Mouse (Mus musculus): ENCODE data around the gene Nup205. TPM values are rescaled to one million over a fixed set of nuclear protein-coding genes. Genes with fewer than 3 reads are reported as not detected.

Gene Nup205
- polyA plus RNA-seq, 1 experiment from 2014 or later: 27.7 TPM

- no peak overlapping the region for H3K27ac ChIP-seq
- ATAC-seq (ENCODE audit: low FRiP score): no peak
- WGBS: 79% methylated on average over 12 of the region's 12 CpGs
Measured at GRCm38 (mm10) chr6:35255017-35255416, 77.8 kb downstream of the Nup205 start.

GRCm38 (mm10) chr6:35256691-35257090, 79.5 kb downstream of the Nup205 start:
- H3K9ac ChIP-seq: no peak overlapping the region
- H3K36me3 ChIP-seq (replicated peaks; ENCODE audit: control insufficient read depth, insufficient read depth): peaks cover 7% of the 10 kb centered on the region
- no peak overlapping the region for H3K27ac ChIP-seq
- ATAC-seq (ENCODE audit: low FRiP score): no peak
- WGBS: 88% methylated on average over 7 of the region's 7 CpGs
- H3K4me2 ChIP-seq (replicated peaks): no peak overlapping the region
- no peaks in the 10 kb centered on the region for H3K27me3 ChIP-seq (ENCODE audit: control insufficient read depth, insufficient read depth, low read length)
- H3K9me3 ChIP-seq (ENCODE audit: control insufficient read depth, low read length): no peaks in the 10 kb centered on the region
- DNase-seq (ENCODE audit: low spot score): no peak
- H3K4me3 ChIP-seq (replicated peaks; ENCODE audit: low read length): no peak overlapping the region
- peaks cover 23% of the 10 kb centered on the region for H3K4me1 ChIP-seq (replicated peaks; ENCODE audit: control insufficient read depth, insufficient read depth, low read length)

More at GRCm38 (mm10) chr6:35255017-35255416, 77.8 kb downstream of the Nup205 start:
- Histone ChIP-seq H3K4me2 (replicated peaks) (peak overlapping the region; percentile 54), H3K4me3 (replicated peaks; ENCODE audit: low read length) (no peak overlapping the region), H3K27me3 (ENCODE audit: control insufficient read depth, insufficient read depth, low read length) (no peaks in the 10 kb centered on the region), H3K9me3 (ENCODE audit: control insufficient read depth, low read length) (no peaks in the 10 kb centered on the region), H3K4me1 (replicated peaks; ENCODE audit: control insufficient read depth, insufficient read depth, low read length) (peaks cover 23% of the 10 kb centered on the region), H3K9ac (no peak overlapping the region), H3K36me3 (replicated peaks; ENCODE audit: control insufficient read depth, insufficient read depth) (no peaks in the 10 kb centered on the region)
- DNase-seq (ENCODE audit: low spot score): no peak

GRCm38 (mm10) chr6:35257626-35258190, 80.5 kb downstream of the Nup205 start:
- Histone ChIP-seq H3K9me3 (ENCODE audit: control insufficient read depth, low read length) (no peaks in the 10 kb centered on the region), H3K4me1 (replicated peaks; ENCODE audit: control insufficient read depth, insufficient read depth, low read length) (peaks cover 20% of the 10 kb centered on the region), H3K36me3 (replicated peaks; ENCODE audit: control insufficient read depth, insufficient read depth) (peaks cover 13% of the 10 kb centered on the region), H3K9ac (no peak overlapping the region), H3K27me3 (ENCODE audit: control insufficient read depth, insufficient read depth, low read length) (no peaks in the 10 kb centered on the region), H3K4me3 (replicated peaks; ENCODE audit: low read length) (no peak overlapping the region), H3K27ac (no peak overlapping the region), H3K4me2 (replicated peaks) (no peak overlapping the region)
- ATAC-seq (ENCODE audit: low FRiP score) (no peak), DNase-seq (ENCODE audit: low spot score) (no peak)
- 77% methylated on average over 13 of the region's 13 CpGs for WGBS

- Histone ChIP-seq H3K27ac (no peak overlapping the region), H3K4me1 (replicated peaks; ENCODE audit: control insufficient read depth, insufficient read depth, low read length) (peaks cover 12% of the 10 kb centered on the region), H3K4me2 (replicated peaks) (no peak overlapping the region), H3K9me3 (ENCODE audit: control insufficient read depth, low read length) (no peaks in the 10 kb centered on the region), H3K9ac (no peak overlapping the region), H3K27me3 (ENCODE audit: control insufficient read depth, insufficient read depth, low read length) (no peaks in the 10 kb centered on the region), H3K4me3 (replicated peaks; ENCODE audit: low read length) (no peak overlapping the region), H3K36me3 (replicated peaks; ENCODE audit: control insufficient read depth, insufficient read depth) (peaks cover 19% of the 10 kb centered on the region)
- no peak for ATAC-seq (ENCODE audit: low FRiP score)
- 91% methylated on average over 2 of the region's 2 CpGs for WGBS
- no peak for DNase-seq (ENCODE audit: low spot score)
Measured at GRCm38 (mm10) chr6:35258922-35259321, 81.7 kb downstream of the Nup205 start.

GRCm38 (mm10) chr6:35259526-35259925, 82.3 kb downstream of the Nup205 start:
- H3K4me2 ChIP-seq (replicated peaks): no peak overlapping the region
- H3K4me3 ChIP-seq (replicated peaks; ENCODE audit: low read length): no peak overlapping the region
- peaks cover 6% of the 10 kb centered on the region for H3K4me1 ChIP-seq (replicated peaks; ENCODE audit: control insufficient read depth, insufficient read depth, low read length)
- H3K9ac ChIP-seq: no peak overlapping the region
- no peak for ATAC-seq (ENCODE audit: low FRiP score)
- H3K27me3 ChIP-seq (ENCODE audit: control insufficient read depth, insufficient read depth, low read length): no peaks in the 10 kb centered on the region
- no peak for DNase-seq (ENCODE audit: low spot score)
- H3K9me3 ChIP-seq (ENCODE audit: control insufficient read depth, low read length): no peaks in the 10 kb centered on the region
- 75% methylated on average over 5 of the region's 5 CpGs for WGBS
- H3K27ac ChIP-seq: no peak overlapping the region
- H3K36me3 ChIP-seq (replicated peaks; ENCODE audit: control insufficient read depth, insufficient read depth): peaks cover 19% of the 10 kb centered on the region

GRCm38 (mm10) chr6:35260531-35260930, 83.3 kb downstream of the Nup205 start:
- 86% methylated on average over 7 of the region's 7 CpGs for WGBS
- Histone ChIP-seq H3K9ac (no peak overlapping the region), H3K9me3 (ENCODE audit: control insufficient read depth, low read length) (no peaks in the 10 kb centered on the region), H3K4me2 (replicated peaks) (no peak overlapping the region), H3K27ac (no peak overlapping the region), H3K4me3 (replicated peaks; ENCODE audit: low read length) (no peak overlapping the region), H3K36me3 (replicated peaks; ENCODE audit: control insufficient read depth, insufficient read depth) (peaks cover 19% of the 10 kb centered on the region), H3K4me1 (replicated peaks; ENCODE audit: control insufficient read depth, insufficient read depth, low read length) (peaks cover 4% of the 10 kb centered on the region; the same call in 1 of the 2 replicates), H3K27me3 (ENCODE audit: control insufficient read depth, insufficient read depth, low read length) (no peaks in the 10 kb centered on the region)
- DNase-seq (ENCODE audit: low spot score): no peak
- ATAC-seq (ENCODE audit: low FRiP score): no peak

GRCm38 (mm10) chr6:35265580-35266278, 88.5 kb downstream of the Nup205 start:
- H3K9me3 ChIP-seq (ENCODE audit: control insufficient read depth, low read length): no peaks in the 10 kb centered on the region
- H3K4me2 ChIP-seq (replicated peaks): no peak overlapping the region
- no peak overlapping the region for H3K9ac ChIP-seq
- no peak overlapping the region for H3K27ac ChIP-seq
- peaks cover 19% of the 10 kb centered on the region for H3K36me3 ChIP-seq (replicated peaks; ENCODE audit: control insufficient read depth, insufficient read depth)
- WGBS: 83% methylated on average over 15 of the region's 15 CpGs
- no peaks in the 10 kb centered on the region for H3K4me1 ChIP-seq (replicated peaks; ENCODE audit: control insufficient read depth, insufficient read depth, low read length)
- ATAC-seq (ENCODE audit: low FRiP score) (no peak), DNase-seq (ENCODE audit: low spot score) (no peak)
- H3K27me3 ChIP-seq (ENCODE audit: control insufficient read depth, insufficient read depth, low read length): no peaks in the 10 kb centered on the region
- no peak overlapping the region for H3K4me3 ChIP-seq (replicated peaks; ENCODE audit: low read length)

GRCm38 (mm10) chr6:35268711-35269110, 91.5 kb downstream of the Nup205 start:
- no peaks in the 10 kb centered on the region for H3K27me3 ChIP-seq (ENCODE audit: control insufficient read depth, insufficient read depth, low read length)
- WGBS: 95% methylated on average over 13 of the region's 13 CpGs

GRCm38 (mm10) chr6:35269643-35270042, 92.4 kb downstream of the Nup205 start:
- no peaks in the 10 kb centered on the region for H3K9me3 ChIP-seq (ENCODE audit: control insufficient read depth, low read length)
- H3K4me1 ChIP-seq (replicated peaks; ENCODE audit: control insufficient read depth, insufficient read depth, low read length): no peaks in the 10 kb centered on the region
- no peak overlapping the region for H3K4me2 ChIP-seq (replicated peaks)
- H3K9ac ChIP-seq: no peak overlapping the region
- H3K4me3 ChIP-seq (replicated peaks; ENCODE audit: low read length): no peak overlapping the region
- H3K27me3 ChIP-seq (ENCODE audit: control insufficient read depth, insufficient read depth, low read length): no peaks in the 10 kb centered on the region
- no peak for ATAC-seq (ENCODE audit: low FRiP score)
- no peak for DNase-seq (ENCODE audit: low spot score)
- H3K27ac ChIP-seq: no peak overlapping the region
- H3K36me3 ChIP-seq (replicated peaks; ENCODE audit: control insufficient read depth, insufficient read depth): no peaks in the 10 kb centered on the region
- WGBS: 81% methylated on average over 13 of the region's 13 CpGs

More at GRCm38 (mm10) chr6:35268711-35269110, 91.5 kb downstream of the Nup205 start:
- H3K9ac ChIP-seq: no peak overlapping the region
- ATAC-seq (ENCODE audit: low FRiP score) (no peak), DNase-seq (ENCODE audit: low spot score) (no peak)
- H3K9me3 ChIP-seq (ENCODE audit: control insufficient read depth, low read length): no peaks in the 10 kb centered on the region
- no peaks in the 10 kb centered on the region for H3K4me1 ChIP-seq (replicated peaks; ENCODE audit: control insufficient read depth, insufficient read depth, low read length)
- H3K4me2 ChIP-seq (replicated peaks): no peak overlapping the region
- no peak overlapping the region for H3K4me3 ChIP-seq (replicated peaks; ENCODE audit: low read length)
- no peak overlapping the region for H3K27ac ChIP-seq
- no peaks in the 10 kb centered on the region for H3K36me3 ChIP-seq (replicated peaks; ENCODE audit: control insufficient read depth, insufficient read depth)
